Mouse (Mus musculus) heart, postnatal 0 days (tissue): ENCODE measurements at regions not wholly inside any gene's neighbourhood (a gene's known extent, or its start where the extent isn't known, plus 50 kb on each side); places are given as distances from the start of the nearest gene placed in this dataset.

Source experiments
- CTCF ChIP-seq: IDR thresholded peaks from 2 replicates; pipeline ENCODE4 v1.5.1; 2016; ENCODE audit warnings: antibody characterized with exemption, control low read depth, low read depth
- EP300 ChIP-seq: IDR thresholded peaks from 2 replicates; pipeline ENCODE4 v1.6.1; 2016; ENCODE audit warnings: antibody characterized with exemption, low read depth

GRCm38 (mm10) chr4:6512749-6513364 lies 1719.7 kb upstream of the Impad1 start:
- TF ChIP-seq CTCF (peak; percentile 83), EP300 (no peak)
